Mouse (Mus musculus) midbrain, embryonic 10.5 days (tissue): ENCODE measurements around the gene Stk32b. TPM values are rescaled to one million over a fixed set of nuclear protein-coding genes. Genes with fewer than 3 reads are reported as not detected.

Experiments used
- DNase-seq: peaks from one replicate; pipeline ENCODE4 v3.0.0-alpha.2; 2017; ENCODE audit warnings: low spot score
- H3K27ac ChIP-seq: fragments of 300-500 bp; sonication (generic); replicated peaks from 2 replicates; pipeline ENCODE4 v1.5.1; 2016; ENCODE audit warnings: mild to moderate bottlenecking
- H3K27me3 ChIP-seq: fragments of 300-500 bp; sonication (generic); 2 replicates; pipeline ENCODE4 v1.6.1; 2016; ENCODE audit warnings: low read depth, mild to moderate bottlenecking; ENCODE audit not compliant: poor library complexity, severe bottlenecking
- H3K36me3 ChIP-seq: fragments of 300-500 bp; sonication (generic); 2 replicates; pipeline ENCODE4 v1.6.1; 2016; ENCODE audit warnings: mild to moderate bottlenecking, moderate library complexity
- H3K4me1 ChIP-seq: fragments of 300-500 bp; sonication (generic); 2 replicates; pipeline ENCODE4 v1.6.1; 2016
- H3K4me3 ChIP-seq: fragments of 300-500 bp; sonication (generic); 2 replicates; pipeline ENCODE4 v1.5.1; 2016; ENCODE audit warnings: mild to moderate bottlenecking, moderate library complexity
- H3K9me3 ChIP-seq: fragments of 300-500 bp; sonication (generic); replicated peaks from 2 replicates; pipeline ENCODE4 v1.6.1; 2016; ENCODE audit warnings: mild to moderate bottlenecking
- WGBS: fragments of 180-500 bp; shearing (Covaris S2); methylation state at CpG from one replicate; pipeline ENCODE4 v1.1.7; 2016; 5-methylcytosine and 5-hydroxymethylcytosine counted together
- polyA plus RNA-seq: library from polyadenylated mRNA; unstranded; fragments of >200 nt; fragmentation: Nextera tagmentation; extraction: Ambion mirVana; gene quantifications from 2 replicates; pipeline ENCODE4 v1.2.1, GENCODE M21; 2016

The Stk32b gene
- polyA plus RNA-seq, 1 experiment from 2014 or later, result 0.99 TPM

GRCm38 (mm10) chr5:37717384-37717963 is 503 bp upstream of the Stk32b start:
- Histone ChIP-seq H3K4me3 (peak overlapping the region; percentile 62), H3K4me1 (peaks cover 15% of the 10 kb centered on the region), H3K9me3 (no peaks in the 10 kb centered on the region), H3K36me3 (no peaks in the 10 kb centered on the region), H3K27ac (peak overlapping the region; percentile 50; the same call in 1 of the 2 replicates), H3K27me3 (peaks cover 38% of the 10 kb centered on the region)
- peak; percentile 69 for DNase-seq
- under 1% methylated on average over 14 of the region's 14 CpGs for WGBS

GRCm38 (mm10) chr5:37709257-37709904 is 7.6 kb downstream of the Stk32b start:
- DNase-seq, result no peak
- Histone ChIP-seq H3K4me1 (peaks cover 3% of the 10 kb centered on the region; the same call in 1 of the 2 replicates), H3K36me3 (no peaks in the 10 kb centered on the region), H3K9me3 (peaks cover 8% of the 10 kb centered on the region; the same call in 1 of the 2 replicates), H3K27ac (no peak overlapping the region), H3K4me3 (no peak overlapping the region), H3K27me3 (no peaks in the 10 kb centered on the region; the same call in 1 of the 2 replicates)
- WGBS, result 89% methylated on average over 5 of the region's 5 CpGs

GRCm38 (mm10) chr5:37708124-37708523 is 8.8 kb downstream of the Stk32b start:
- Histone ChIP-seq H3K9me3 (peaks cover 8% of the 10 kb centered on the region; the same call in 1 of the 2 replicates), H3K4me3 (no peak overlapping the region), H3K27me3 (no peaks in the 10 kb centered on the region), H3K36me3 (no peaks in the 10 kb centered on the region), H3K4me1 (peaks cover 3% of the 10 kb centered on the region; the same call in 1 of the 2 replicates), H3K27ac (no peak overlapping the region)
- DNase-seq, result no peak
- 61% methylated on average over 3 of the region's 3 CpGs for WGBS

GRCm38 (mm10) chr5:37704962-37705361 is 12.0 kb downstream of the Stk32b start:
- no peak for DNase-seq
- Histone ChIP-seq H3K4me1 (peaks cover 3% of the 10 kb centered on the region; the same call in 1 of the 2 replicates), H3K27ac (no peak overlapping the region), H3K27me3 (no peaks in the 10 kb centered on the region), H3K9me3 (peaks cover 8% of the 10 kb centered on the region; the same call in 1 of the 2 replicates), H3K36me3 (no peaks in the 10 kb centered on the region), H3K4me3 (no peak overlapping the region)
- WGBS, result 77% methylated on average over 2 of the region's 2 CpGs

GRCm38 (mm10) chr5:37699757-37700156 is 17.2 kb downstream of the Stk32b start:
- DNase-seq, result no peak
- Histone ChIP-seq H3K27ac (no peak overlapping the region), H3K36me3 (no peaks in the 10 kb centered on the region), H3K27me3 (no peaks in the 10 kb centered on the region), H3K4me1 (peaks cover 15% of the 10 kb centered on the region), H3K9me3 (no peaks in the 10 kb centered on the region), H3K4me3 (no peak overlapping the region)
- 89% methylated on average over 12 of the region's 12 CpGs for WGBS

- H3K4me1 ChIP-seq, result peaks cover 15% of the 10 kb centered on the region
- H3K9me3 ChIP-seq, result no peaks in the 10 kb centered on the region
- WGBS, result 93% methylated on average over 7 of the region's 7 CpGs
- H3K4me3 ChIP-seq, result no peak overlapping the region
- DNase-seq, result no peak
- H3K27ac ChIP-seq, result no peak overlapping the region
- H3K36me3 ChIP-seq, result no peaks in the 10 kb centered on the region
- no peaks in the 10 kb centered on the region for H3K27me3 ChIP-seq
Measured at GRCm38 (mm10) chr5:37697286-37697685, 19.7 kb downstream of the Stk32b start.

GRCm38 (mm10) chr5:37695773-37696172 is 21.2 kb downstream of the Stk32b start:
- no peaks in the 10 kb centered on the region for H3K27me3 ChIP-seq
- H3K27ac ChIP-seq, result no peak overlapping the region
- peaks cover 15% of the 10 kb centered on the region for H3K4me1 ChIP-seq
- WGBS, result 38% methylated on average over 4 of the region's 4 CpGs
- no peak overlapping the region for H3K4me3 ChIP-seq
- H3K36me3 ChIP-seq, result no peaks in the 10 kb centered on the region
- no peak for DNase-seq
- no peaks in the 10 kb centered on the region for H3K9me3 ChIP-seq

GRCm38 (mm10) chr5:37692759-37693158 is 24.2 kb downstream of the Stk32b start:
- DNase-seq, result no peak
- Histone ChIP-seq H3K4me1 (peaks cover 15% of the 10 kb centered on the region), H3K9me3 (no peaks in the 10 kb centered on the region), H3K27me3 (no peaks in the 10 kb centered on the region), H3K36me3 (no peaks in the 10 kb centered on the region), H3K4me3 (no peak overlapping the region), H3K27ac (no peak overlapping the region)
- WGBS, result 93% methylated on average over 3 of the region's 3 CpGs

- Histone ChIP-seq H3K27me3 (no peaks in the 10 kb centered on the region), H3K9me3 (no peaks in the 10 kb centered on the region), H3K4me1 (no peaks in the 10 kb centered on the region), H3K36me3 (no peaks in the 10 kb centered on the region), H3K27ac (no peak overlapping the region), H3K4me3 (no peak overlapping the region)
- DNase-seq, result no peak
- 86% methylated on average over 7 of the region's 7 CpGs for WGBS
Measured at GRCm38 (mm10) chr5:37670781-37671180, 46.2 kb downstream of the Stk32b start.

GRCm38 (mm10) chr5:37664962-37665361 is 52.0 kb downstream of the Stk32b start:
- Histone ChIP-seq H3K36me3 (no peaks in the 10 kb centered on the region), H3K4me3 (no peak overlapping the region), H3K27ac (no peak overlapping the region), H3K9me3 (no peaks in the 10 kb centered on the region), H3K27me3 (no peaks in the 10 kb centered on the region), H3K4me1 (no peaks in the 10 kb centered on the region)
- 87% methylated on average over 3 of the region's 3 CpGs for WGBS
- no peak for DNase-seq

GRCm38 (mm10) chr5:37659177-37659576 is 57.8 kb downstream of the Stk32b start:
- H3K27ac ChIP-seq, result no peak overlapping the region
- no peaks in the 10 kb centered on the region for H3K36me3 ChIP-seq
- no peak for DNase-seq
- peaks cover 12% of the 10 kb centered on the region for H3K4me1 ChIP-seq
- H3K27me3 ChIP-seq, result no peaks in the 10 kb centered on the region
- no peak overlapping the region for H3K4me3 ChIP-seq
- no peaks in the 10 kb centered on the region for H3K9me3 ChIP-seq
- WGBS, result 74% methylated on average over 4 of the region's 4 CpGs

GRCm38 (mm10) chr5:37657741-37658140 is 59.2 kb downstream of the Stk32b start:
- Histone ChIP-seq H3K9me3 (no peaks in the 10 kb centered on the region), H3K36me3 (no peaks in the 10 kb centered on the region), H3K27ac (no peak overlapping the region), H3K27me3 (no peaks in the 10 kb centered on the region), H3K4me1 (peaks cover 12% of the 10 kb centered on the region), H3K4me3 (no peak overlapping the region)
- no peak for DNase-seq
- 92% methylated on average over 6 of the region's 6 CpGs for WGBS

GRCm38 (mm10) chr5:37655208-37655607 is 61.8 kb downstream of the Stk32b start:
- DNase-seq, result no peak
- no peak overlapping the region for H3K4me3 ChIP-seq
- H3K27ac ChIP-seq, result no peak overlapping the region
- peaks cover 12% of the 10 kb centered on the region for H3K4me1 ChIP-seq
- H3K36me3 ChIP-seq, result no peaks in the 10 kb centered on the region
- 83% methylated on average over 5 of the region's 5 CpGs for WGBS
- H3K9me3 ChIP-seq, result no peaks in the 10 kb centered on the region
- no peaks in the 10 kb centered on the region for H3K27me3 ChIP-seq
